Mouse (Mus musculus): ENCODE data around the gene Sox1. TPM values are rescaled to one million over a fixed set of nuclear protein-coding genes. Genes with fewer than 3 reads are reported as not detected.
A peak's percentile ranks its signal among the peaks of the same experiment; 100 is the strongest.

Sox1 gene
- polyA plus RNA-seq, 1 experiment from 2014 or later = not detected

DNA sequence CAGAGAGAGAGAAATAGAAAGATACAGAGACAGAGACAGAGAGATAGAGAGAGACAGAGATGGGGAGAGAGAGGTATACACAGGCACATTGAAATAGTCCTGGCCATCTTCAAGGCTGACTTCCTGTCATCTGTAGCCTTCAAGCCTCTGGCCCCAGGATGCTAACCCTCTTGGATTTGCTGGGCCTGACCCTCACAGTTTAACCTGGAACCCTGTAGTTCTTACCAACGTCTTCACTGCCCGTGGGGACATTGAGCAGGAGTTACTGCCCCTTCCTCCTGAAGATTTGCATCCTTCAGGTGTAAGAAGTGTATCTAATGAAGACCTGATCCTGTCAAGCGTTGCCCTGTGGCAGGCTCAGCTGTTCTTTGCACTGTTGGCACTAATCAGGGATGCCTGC is 14.0 kb upstream of the Sox1 start:
- Histone ChIP-seq H3K4me3 (ENCODE audit: low read depth, low read length) (no peak overlapping the region), H3K27me3 (ENCODE audit: control insufficient read depth, insufficient read depth, low read depth, low read length) (peaks cover 65% of the 10 kb centered on the region), H3K4me2 (ENCODE audit: low read depth, low read length) (no peak overlapping the region), H3K4me1 (ENCODE audit: control insufficient read depth, low read depth, low read length) (peaks cover 3% of the 10 kb centered on the region), H3K9me3 (replicated peaks; ENCODE audit: control insufficient read depth, low read length) (no peaks in the 10 kb centered on the region), H3K36me3 (ENCODE audit: control insufficient read depth, insufficient read depth) (no peaks in the 10 kb centered on the region), H3K27ac (ENCODE audit: low read length) (no peak overlapping the region), H3K9ac (ENCODE audit: low read depth, low read length) (no peak overlapping the region)
- no peak for ATAC-seq (ENCODE audit: low read depth)
- 49% methylated on average over 3 of the region's 3 CpGs for WGBS (ENCODE audit: insufficient replicate concordance)

DNA sequence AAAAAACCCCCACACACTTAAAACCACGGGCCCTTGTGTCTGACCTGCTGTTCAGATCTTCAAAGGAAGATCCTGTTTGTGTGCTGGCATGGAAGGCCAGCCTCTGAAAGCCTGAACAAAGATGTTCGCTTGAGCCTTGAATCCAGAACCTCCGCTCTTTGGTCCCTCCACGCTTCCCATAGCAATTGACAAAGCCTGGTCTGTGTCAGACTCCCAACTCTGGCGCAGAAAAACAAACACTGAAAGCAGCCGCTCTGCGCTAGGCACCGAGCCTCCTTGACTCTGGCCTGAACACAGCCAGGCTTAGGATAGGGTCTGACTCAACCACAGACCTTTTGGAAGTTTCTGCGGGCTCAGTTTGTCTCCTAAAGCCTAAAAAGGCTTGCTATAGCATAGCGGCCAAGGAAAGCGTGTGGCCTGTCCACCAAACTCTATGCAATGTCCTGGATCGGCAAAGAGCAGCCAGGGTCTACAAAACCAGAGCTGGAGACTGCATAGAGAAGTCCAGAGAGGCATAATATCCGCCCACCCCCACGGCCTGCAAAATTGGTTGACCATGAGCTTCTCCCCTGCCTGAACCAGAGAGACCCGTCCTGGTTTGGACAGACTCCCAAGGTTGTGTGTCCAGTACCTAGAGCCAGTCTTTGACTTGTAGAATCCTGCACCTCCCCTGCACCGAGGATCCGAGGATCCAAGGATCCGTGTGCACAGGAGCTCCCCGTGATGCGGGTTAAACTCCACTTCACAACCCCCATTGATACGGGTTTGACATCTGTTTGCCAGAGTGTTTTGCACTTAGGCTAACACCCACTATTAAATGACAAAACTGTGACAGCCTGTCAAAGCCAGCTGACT is 12.2 kb upstream of the Sox1 start:
- Histone ChIP-seq H3K27ac (ENCODE audit: low read length) (no peak overlapping the region), H3K9me3 (replicated peaks; ENCODE audit: control insufficient read depth, low read length) (no peaks in the 10 kb centered on the region), H3K4me2 (ENCODE audit: low read depth, low read length) (no peak overlapping the region), H3K9ac (ENCODE audit: low read depth, low read length) (no peak overlapping the region), H3K4me3 (ENCODE audit: low read depth, low read length) (no peak overlapping the region), H3K36me3 (ENCODE audit: control insufficient read depth, insufficient read depth) (no peaks in the 10 kb centered on the region), H3K27me3 (ENCODE audit: control insufficient read depth, insufficient read depth, low read depth, low read length) (peaks cover 83% of the 10 kb centered on the region), H3K4me1 (ENCODE audit: control insufficient read depth, low read depth, low read length) (peaks cover 3% of the 10 kb centered on the region)
- no peak for ATAC-seq (ENCODE audit: low read depth)
- 3% methylated on average over 21 of the region's 21 CpGs for WGBS (ENCODE audit: insufficient replicate concordance)

- Histone ChIP-seq H3K4me1 (ENCODE audit: control insufficient read depth, low read depth, low read length) (peaks cover 3% of the 10 kb centered on the region), H3K27me3 (ENCODE audit: control insufficient read depth, insufficient read depth, low read depth, low read length) (peaks cover 93% of the 10 kb centered on the region), H3K9me3 (replicated peaks; ENCODE audit: control insufficient read depth, low read length) (no peaks in the 10 kb centered on the region), H3K9ac (ENCODE audit: low read depth, low read length) (no peak overlapping the region), H3K27ac (ENCODE audit: low read length) (no peak overlapping the region), H3K4me2 (ENCODE audit: low read depth, low read length) (peak overlapping the region; percentile 26; the same call in 1 of the 2 replicates), H3K36me3 (ENCODE audit: control insufficient read depth, insufficient read depth) (no peaks in the 10 kb centered on the region), H3K4me3 (ENCODE audit: low read depth, low read length) (peak overlapping the region; percentile 28)
- WGBS (ENCODE audit: insufficient replicate concordance) = 1% methylated on average over 34 of the region's 34 CpGs
- no peak for ATAC-seq (ENCODE audit: low read depth)
These were observed 10.9 kb upstream of the Sox1 start for GRCm38 (mm10) chr8:12383979-12384890.

GRCm38 (mm10) chr8:12384996-12385685 is 10.0 kb upstream of the Sox1 start:
- 2% methylated on average over 56 of the region's 57 CpGs for WGBS (ENCODE audit: insufficient replicate concordance)
- H3K4me3 ChIP-seq (ENCODE audit: low read depth, low read length) = peak overlapping the region; percentile 28
- H3K36me3 ChIP-seq (ENCODE audit: control insufficient read depth, insufficient read depth) = no peaks in the 10 kb centered on the region
- H3K9ac ChIP-seq (ENCODE audit: low read depth, low read length) = no peak overlapping the region
- H3K27ac ChIP-seq (ENCODE audit: low read length) = no peak overlapping the region
- ATAC-seq (ENCODE audit: low read depth) = no peak
- H3K9me3 ChIP-seq (replicated peaks; ENCODE audit: control insufficient read depth, low read length) = no peaks in the 10 kb centered on the region
- H3K27me3 ChIP-seq (ENCODE audit: control insufficient read depth, insufficient read depth, low read depth, low read length) = peaks cover 97% of the 10 kb centered on the region
- H3K4me1 ChIP-seq (ENCODE audit: control insufficient read depth, low read depth, low read length) = peaks cover 3% of the 10 kb centered on the region
- H3K4me2 ChIP-seq (ENCODE audit: low read depth, low read length) = peak overlapping the region; percentile 30; the same call in 1 of the 2 replicates

- H3K4me2 ChIP-seq (ENCODE audit: low read depth, low read length) = no peak overlapping the region
- no peaks in the 10 kb centered on the region for H3K9me3 ChIP-seq (replicated peaks; ENCODE audit: control insufficient read depth, low read length)
- no peak overlapping the region for H3K4me3 ChIP-seq (ENCODE audit: low read depth, low read length)
- H3K4me1 ChIP-seq (ENCODE audit: control insufficient read depth, low read depth, low read length) = peaks cover 3% of the 10 kb centered on the region
- no peak overlapping the region for H3K27ac ChIP-seq (ENCODE audit: low read length)
- peaks cover 98% of the 10 kb centered on the region for H3K27me3 ChIP-seq (ENCODE audit: control insufficient read depth, insufficient read depth, low read depth, low read length)
- under 1% methylated on average over 69 of the region's 74 CpGs for WGBS (ENCODE audit: insufficient replicate concordance)
- no peaks in the 10 kb centered on the region for H3K36me3 ChIP-seq (ENCODE audit: control insufficient read depth, insufficient read depth)
- no peak for ATAC-seq (ENCODE audit: low read depth)
- no peak overlapping the region for H3K9ac ChIP-seq (ENCODE audit: low read depth, low read length)
These were observed 9.2 kb upstream of the Sox1 start for GRCm38 (mm10) chr8:12385686-12386488.

GRCm38 (mm10) chr8:12386530-12387222 is 8.4 kb upstream of the Sox1 start:
- Histone ChIP-seq H3K4me2 (ENCODE audit: low read depth, low read length) (no peak overlapping the region), H3K9me3 (replicated peaks; ENCODE audit: control insufficient read depth, low read length) (no peaks in the 10 kb centered on the region), H3K27ac (ENCODE audit: low read length) (no peak overlapping the region), H3K4me1 (ENCODE audit: control insufficient read depth, low read depth, low read length) (peaks cover 3% of the 10 kb centered on the region), H3K9ac (ENCODE audit: low read depth, low read length) (no peak overlapping the region), H3K4me3 (ENCODE audit: low read depth, low read length) (no peak overlapping the region), H3K27me3 (ENCODE audit: control insufficient read depth, insufficient read depth, low read depth, low read length) (peaks cover 98% of the 10 kb centered on the region), H3K36me3 (ENCODE audit: control insufficient read depth, insufficient read depth) (no peaks in the 10 kb centered on the region)
- 1% methylated on average over 32 of the region's 32 CpGs for WGBS (ENCODE audit: insufficient replicate concordance)
- ATAC-seq (ENCODE audit: low read depth) = no peak

- H3K4me1 ChIP-seq (ENCODE audit: control insufficient read depth, low read depth, low read length) = peaks cover 3% of the 10 kb centered on the region
- H3K9me3 ChIP-seq (replicated peaks; ENCODE audit: control insufficient read depth, low read length) = no peaks in the 10 kb centered on the region
- peaks cover 98% of the 10 kb centered on the region for H3K27me3 ChIP-seq (ENCODE audit: control insufficient read depth, insufficient read depth, low read depth, low read length)
- ATAC-seq (ENCODE audit: low read depth) = no peak
- no peaks in the 10 kb centered on the region for H3K36me3 ChIP-seq (ENCODE audit: control insufficient read depth, insufficient read depth)
- no peak overlapping the region for H3K4me3 ChIP-seq (ENCODE audit: low read depth, low read length)
- under 1% methylated on average over 13 of the region's 13 CpGs for WGBS (ENCODE audit: insufficient replicate concordance)
- H3K9ac ChIP-seq (ENCODE audit: low read depth, low read length) = no peak overlapping the region
- no peak overlapping the region for H3K27ac ChIP-seq (ENCODE audit: low read length)
- no peak overlapping the region for H3K4me2 ChIP-seq (ENCODE audit: low read depth, low read length)
These were observed 7.8 kb upstream of the Sox1 start for GRCm38 (mm10) chr8:12387223-12387860.
